Mouse (Mus musculus) ES-E14 (cell line): ENCODE measurements around the gene Dnajb8.

Experiments
- MAFK ChIP-seq: IDR thresholded peaks from 2 replicates; pipeline ENCODE4 v1.6.1; 2014; ENCODE audit warnings: mild to moderate bottlenecking, low read depth, low read length, inconsistent platforms; ENCODE audit not compliant: insufficient read depth
- ZC3H11A ChIP-seq: IDR thresholded peaks from 2 replicates; pipeline ENCODE4 v1.6.1; 2012; ENCODE audit warnings: low read depth, mild to moderate bottlenecking, inconsistent platforms, low read length, borderline replicate concordance

- TF ChIP-seq MAFK (no peak), ZC3H11A (no peak)
These were observed 25.9 kb upstream of the Dnajb8 start for GRCm38 (mm10) chr6:88196054-88196732.
